Mouse (Mus musculus) small intestine, adult 2 months (tissue): ENCODE results near the gene Rpl36a.

Experiments
- CTCF ChIP-seq: fragments of 200-500 bp; IDR thresholded peaks from 2 replicates; pipeline ENCODE4 v1.5.1; 2012; ENCODE audit warnings: low read depth, mild to moderate bottlenecking, control low read depth, inconsistent platforms, low read length, moderate library complexity, mixed read lengths; ENCODE audit not compliant: insufficient replicate concordance, insufficient read length; ENCODE audit errors: extremely low read depth
- POLR2A ChIP-seq: fragments of 200-500 bp; IDR thresholded peaks from 2 replicates; pipeline ENCODE4 v1.6.1; 2012; ENCODE audit warnings: low read depth, mild to moderate bottlenecking, control low read depth, inconsistent platforms, low read length, moderate library complexity

- TF ChIP-seq CTCF (no peak), POLR2A (no peak)
Observed at GRCm38 (mm10) chrX:134623350-134623749, 37.9 kb downstream of the Rpl36a start.
